Mouse (Mus musculus): ENCODE results near the gene C1qtnf4. TPM values are rescaled to one million over a fixed set of nuclear protein-coding genes. Genes with fewer than 3 reads are reported as not detected.
A peak's percentile ranks its signal among the peaks of the same experiment; 100 is the strongest.
"Not testable (repeated sequence)": the region's sequence is repeated elsewhere in the genome, so short reads cannot be mapped to it uniquely, and the experiment has no call there.

C1qtnf4 gene
- polyA plus RNA-seq, 1 experiment from 2014 or later: 13.1 TPM

- DNase-seq (ENCODE audit: low spot score, missing footprints): no peak
- Histone ChIP-seq H3K4me3 (ENCODE audit: low read depth, low read length) (no peak overlapping the region), H3K4me2 (no peak overlapping the region), H3K36me3 (ENCODE audit: control insufficient read depth, insufficient read depth, low read length) (peaks cover 11% of the 10 kb centered on the region; the same call in 1 of the 2 replicates), H3K9ac (ENCODE audit: low read length) (no peak overlapping the region), H3K4me1 (ENCODE audit: control insufficient read depth, insufficient read depth, low read length) (0 out of 2 replicates have a peak, but pooled peaks cover 7% of the 10 kb centered on the region), H3K9me3 (ENCODE audit: control insufficient read depth, low read length) (no peaks in the 10 kb centered on the region), H3K27ac (ENCODE audit: low read depth, low read length) (no peak overlapping the region), H3K27me3 (ENCODE audit: control insufficient read depth, insufficient read depth, low read length) (peaks cover 23% of the 10 kb centered on the region)
- 93% methylated on average over 6 of the region's 6 CpGs for WGBS
- ATAC-seq (ENCODE audit: low FRiP score): no peak
These were observed 8.1 kb downstream of the C1qtnf4 start for GRCm38 (mm10) chr2:90893673-90894298.

- not testable (repeated sequence) for DNase-seq (ENCODE audit: low spot score, missing footprints); H3K4me2 ChIP-seq; H3K4me1 ChIP-seq (ENCODE audit: control insufficient read depth, insufficient read depth, low read length); H3K27ac ChIP-seq (ENCODE audit: low read depth, low read length); H3K9ac ChIP-seq (ENCODE audit: low read length); H3K9me3 ChIP-seq (ENCODE audit: control insufficient read depth, low read length); H3K4me3 ChIP-seq (ENCODE audit: low read depth, low read length); ATAC-seq (ENCODE audit: low FRiP score)
- H3K36me3 ChIP-seq (ENCODE audit: control insufficient read depth, insufficient read depth, low read length): peaks cover 14% of the 10 kb centered on the region; the same call in 1 of the 2 replicates
- 96% methylated on average over 3 of the region's 3 CpGs for WGBS
- H3K27me3 ChIP-seq (ENCODE audit: control insufficient read depth, insufficient read depth, low read length): peaks cover 18% of the 10 kb centered on the region
These were observed 8.6 kb downstream of the C1qtnf4 start for GRCm38 (mm10) chr2:90894299-90894677.

GRCm38 (mm10) chr2:90903398-90903797 lies 17.7 kb downstream of the C1qtnf4 start:
- WGBS: 90% methylated on average over 2 of the region's 2 CpGs
- no peaks in the 10 kb centered on the region for H3K27me3 ChIP-seq (ENCODE audit: control insufficient read depth, insufficient read depth, low read length)
- H3K27ac ChIP-seq (ENCODE audit: low read depth, low read length): no peak overlapping the region
- H3K4me2 ChIP-seq: peak overlapping the region; percentile 74
- peaks cover 11% of the 10 kb centered on the region for H3K4me1 ChIP-seq (ENCODE audit: control insufficient read depth, insufficient read depth, low read length)
- H3K9me3 ChIP-seq (ENCODE audit: control insufficient read depth, low read length): no peaks in the 10 kb centered on the region
- H3K36me3 ChIP-seq (ENCODE audit: control insufficient read depth, insufficient read depth, low read length): peaks cover 17% of the 10 kb centered on the region; the same call in 1 of the 2 replicates
- H3K4me3 ChIP-seq (ENCODE audit: low read depth, low read length): peak overlapping the region; percentile 91
- peak overlapping the region; percentile 91 for H3K9ac ChIP-seq (ENCODE audit: low read length)
- ATAC-seq (ENCODE audit: low FRiP score) (no peak), DNase-seq (ENCODE audit: low spot score, missing footprints) (no peak)

GRCm38 (mm10) chr2:90904076-90904855 lies 18.6 kb downstream of the C1qtnf4 start, which contains the start of the genes Kbtbd4 and Ndufs3:
Kbtbd4 (plus strand) TSS chr2:90904740.
Ndufs3 (minus strand) TSS chr2:90904827.
- H3K4me3 ChIP-seq (ENCODE audit: low read depth, low read length): peak within 1 kb of the TSS; percentile 91
- H3K27me3 ChIP-seq (ENCODE audit: control insufficient read depth, insufficient read depth, low read length): no peaks in the 10 kb centered on the region
- H3K9ac ChIP-seq (ENCODE audit: low read length): peak within 1 kb of the TSS; percentile 91
- H3K27ac ChIP-seq (ENCODE audit: low read depth, low read length): peak within 1 kb of the TSS; percentile 79
- H3K9me3 ChIP-seq (ENCODE audit: control insufficient read depth, low read length): no peaks in the 10 kb centered on the region
- peak within 1 kb of the TSS; percentile 74 for H3K4me2 ChIP-seq
- WGBS: under 1% methylated on average over 42 of the region's 43 CpGs
- ATAC-seq (ENCODE audit: low FRiP score): peak; percentile 95
- peaks cover 11% of the 10 kb centered on the region for H3K4me1 ChIP-seq (ENCODE audit: control insufficient read depth, insufficient read depth, low read length)
- peaks cover 17% of the 10 kb centered on the region for H3K36me3 ChIP-seq (ENCODE audit: control insufficient read depth, insufficient read depth, low read length)
- peak; percentile 99 for DNase-seq (ENCODE audit: low spot score, missing footprints)

- Histone ChIP-seq H3K9ac (ENCODE audit: low read length) (peak overlapping the region; percentile 91), H3K9me3 (ENCODE audit: control insufficient read depth, low read length) (no peaks in the 10 kb centered on the region), H3K4me3 (ENCODE audit: low read depth, low read length) (peak overlapping the region; percentile 91), H3K36me3 (ENCODE audit: control insufficient read depth, insufficient read depth, low read length) (peaks cover 23% of the 10 kb centered on the region), H3K4me2 (peak overlapping the region; percentile 74), H3K27ac (ENCODE audit: low read depth, low read length) (peak overlapping the region; percentile 79), H3K27me3 (ENCODE audit: control insufficient read depth, insufficient read depth, low read length) (no peaks in the 10 kb centered on the region), H3K4me1 (ENCODE audit: control insufficient read depth, insufficient read depth, low read length) (peaks cover 11% of the 10 kb centered on the region)
- ATAC-seq (ENCODE audit: low FRiP score) (peak; percentile 80), DNase-seq (ENCODE audit: low spot score, missing footprints) (no peak)
- under 1% methylated on average over 20 of the region's 21 CpGs for WGBS
These were observed 19.2 kb downstream of the C1qtnf4 start for GRCm38 (mm10) chr2:90904856-90905224.

GRCm38 (mm10) chr2:90906721-90907120 lies 21.1 kb downstream of the C1qtnf4 start:
- H3K9ac ChIP-seq (ENCODE audit: low read length): no peak overlapping the region
- DNase-seq (ENCODE audit: low spot score, missing footprints): no peak
- peaks cover 11% of the 10 kb centered on the region for H3K4me1 ChIP-seq (ENCODE audit: control insufficient read depth, insufficient read depth, low read length)
- H3K4me2 ChIP-seq: no peak overlapping the region
- ATAC-seq (ENCODE audit: low FRiP score): no peak
- no peak overlapping the region for H3K4me3 ChIP-seq (ENCODE audit: low read depth, low read length)
- H3K9me3 ChIP-seq (ENCODE audit: control insufficient read depth, low read length): no peaks in the 10 kb centered on the region
- H3K27ac ChIP-seq (ENCODE audit: low read depth, low read length): no peak overlapping the region
- 94% methylated on average over 2 of the region's 2 CpGs for WGBS
- no peaks in the 10 kb centered on the region for H3K27me3 ChIP-seq (ENCODE audit: control insufficient read depth, insufficient read depth, low read length)
- peaks cover 27% of the 10 kb centered on the region for H3K36me3 ChIP-seq (ENCODE audit: control insufficient read depth, insufficient read depth, low read length)

- no peak overlapping the region for H3K4me2 ChIP-seq
- WGBS: 80% methylated on average over 1 of the region's 1 CpGs
- no peaks in the 10 kb centered on the region for H3K4me1 ChIP-seq (ENCODE audit: control insufficient read depth, insufficient read depth, low read length)
- no peak overlapping the region for H3K27ac ChIP-seq (ENCODE audit: low read depth, low read length)
- no peaks in the 10 kb centered on the region for H3K27me3 ChIP-seq (ENCODE audit: control insufficient read depth, insufficient read depth, low read length)
- no peak for ATAC-seq (ENCODE audit: low FRiP score)
- peak; percentile 72 for DNase-seq (ENCODE audit: low spot score, missing footprints)
- H3K9ac ChIP-seq (ENCODE audit: low read length): no peak overlapping the region
- no peak overlapping the region for H3K4me3 ChIP-seq (ENCODE audit: low read depth, low read length)
- H3K36me3 ChIP-seq (ENCODE audit: control insufficient read depth, insufficient read depth, low read length): peaks cover 25% of the 10 kb centered on the region
- no peaks in the 10 kb centered on the region for H3K9me3 ChIP-seq (ENCODE audit: control insufficient read depth, low read length)
These were observed 25.2 kb downstream of the C1qtnf4 start for GRCm38 (mm10) chr2:90910861-90911260.

- Histone ChIP-seq H3K36me3 (ENCODE audit: control insufficient read depth, insufficient read depth, low read length) (peaks cover 25% of the 10 kb centered on the region), H3K27me3 (ENCODE audit: control insufficient read depth, insufficient read depth, low read length) (no peaks in the 10 kb centered on the region), H3K4me3 (ENCODE audit: low read depth, low read length) (no peak overlapping the region), H3K4me2 (no peak overlapping the region), H3K9ac (ENCODE audit: low read length) (no peak overlapping the region), H3K27ac (ENCODE audit: low read depth, low read length) (no peak overlapping the region), H3K4me1 (ENCODE audit: control insufficient read depth, insufficient read depth, low read length) (0 out of 2 replicates have a peak, but pooled peaks cover 2% of the 10 kb centered on the region), H3K9me3 (ENCODE audit: control insufficient read depth, low read length) (no peaks in the 10 kb centered on the region)
- DNase-seq (ENCODE audit: low spot score, missing footprints) (peak; percentile 68), ATAC-seq (ENCODE audit: low FRiP score) (no peak)
- WGBS: 84% methylated on average over 1 of the region's 1 CpGs
These were observed 26.0 kb downstream of the C1qtnf4 start for GRCm38 (mm10) chr2:90911668-90912067.

GRCm38 (mm10) chr2:90913671-90914070 lies 28.0 kb downstream of the C1qtnf4 start:
- Histone ChIP-seq H3K4me2 (no peak overlapping the region), H3K9me3 (ENCODE audit: control insufficient read depth, low read length) (no peaks in the 10 kb centered on the region), H3K27ac (ENCODE audit: low read depth, low read length) (no peak overlapping the region), H3K4me3 (ENCODE audit: low read depth, low read length) (no peak overlapping the region), H3K4me1 (ENCODE audit: control insufficient read depth, insufficient read depth, low read length) (peaks cover 8% of the 10 kb centered on the region; the same call in 1 of the 2 replicates), H3K9ac (ENCODE audit: low read length) (no peak overlapping the region), H3K36me3 (ENCODE audit: control insufficient read depth, insufficient read depth, low read length) (peaks cover 22% of the 10 kb centered on the region), H3K27me3 (ENCODE audit: control insufficient read depth, insufficient read depth, low read length) (no peaks in the 10 kb centered on the region)
- 95% methylated on average over 2 of the region's 2 CpGs for WGBS
- no peak for ATAC-seq (ENCODE audit: low FRiP score)
- DNase-seq (ENCODE audit: low spot score, missing footprints): no peak

All from midbrain, embryonic 11.5 days (tissue).